Mouse (Mus musculus) liver, embryonic 13.5 days (tissue): ENCODE results near the gene Hpse. TPM values are rescaled to one million over a fixed set of nuclear protein-coding genes. Genes with fewer than 3 reads are reported as not detected.

ENCODE experiments used
- ATAC-seq: fragments of 200-750 bp; cut with Nextera tagmentation; 2 replicates; pipeline ENCODE4 v1.8.0; 2017; ENCODE audit warnings: low read depth, mild to moderate bottlenecking, moderate number of reproducible peaks, moderate library complexity
- DNase-seq: peaks from one replicate; pipeline ENCODE4 v3.0.0; 2022
- H3K27ac ChIP-seq: fragments of 300-500 bp; sonication (generic); 2 replicates; pipeline ENCODE4 v1.5.1; 2015; ENCODE audit warnings: moderate library complexity, mild to moderate bottlenecking, inconsistent platforms
- H3K27me3 ChIP-seq: fragments of 300-500 bp; sonication (generic); 2 replicates; pipeline ENCODE4 v1.6.1; 2015; ENCODE audit warnings: mild to moderate bottlenecking, inconsistent platforms
- H3K36me3 ChIP-seq: fragments of 300-500 bp; sonication (generic); 2 replicates; pipeline ENCODE4 v1.6.1; 2015; ENCODE audit warnings: mild to moderate bottlenecking, inconsistent platforms
- H3K4me1 ChIP-seq: fragments of 300-500 bp; sonication (generic); replicated peaks from 2 replicates; pipeline ENCODE4 v1.6.1; 2015; ENCODE audit warnings: inconsistent platforms
- H3K4me2 ChIP-seq: fragments of 300-500 bp; sonication (generic); 2 replicates; pipeline ENCODE4 v1.6.1; 2015; ENCODE audit warnings: inconsistent platforms, mild to moderate bottlenecking, moderate library complexity
- H3K4me3 ChIP-seq: fragments of 300-500 bp; sonication (generic); replicated peaks from 2 replicates; pipeline ENCODE4 v1.5.1; 2015; ENCODE audit warnings: mild to moderate bottlenecking, inconsistent platforms
- H3K9ac ChIP-seq: fragments of 300-500 bp; sonication (generic); 2 replicates; pipeline ENCODE4 v1.6.1; 2015; ENCODE audit warnings: mild to moderate bottlenecking, inconsistent platforms
- H3K9me3 ChIP-seq: fragments of 300-500 bp; sonication (generic); replicated peaks from 2 replicates; pipeline ENCODE4 v1.6.1; 2016; ENCODE audit warnings: inconsistent platforms
- WGBS: fragments of 180-500 bp; shearing (Covaris S2); methylation state at CpG from one replicate; pipeline ENCODE4 v1.1.7; 2015; ENCODE audit not compliant: insufficient replicate concordance; 5-methylcytosine and 5-hydroxymethylcytosine counted together
- polyA plus RNA-seq: library from polyadenylated mRNA; unstranded; fragments of >200 nt; fragmentation: Nextera tagmentation; extraction: Ambion mirVana; gene quantifications from 2 replicates; pipeline ENCODE4 v1.2.1, GENCODE M21; 2015

Hpse gene
- 1.9 and 2.0 TPM in 2 replicates for polyA plus RNA-seq

DNA sequence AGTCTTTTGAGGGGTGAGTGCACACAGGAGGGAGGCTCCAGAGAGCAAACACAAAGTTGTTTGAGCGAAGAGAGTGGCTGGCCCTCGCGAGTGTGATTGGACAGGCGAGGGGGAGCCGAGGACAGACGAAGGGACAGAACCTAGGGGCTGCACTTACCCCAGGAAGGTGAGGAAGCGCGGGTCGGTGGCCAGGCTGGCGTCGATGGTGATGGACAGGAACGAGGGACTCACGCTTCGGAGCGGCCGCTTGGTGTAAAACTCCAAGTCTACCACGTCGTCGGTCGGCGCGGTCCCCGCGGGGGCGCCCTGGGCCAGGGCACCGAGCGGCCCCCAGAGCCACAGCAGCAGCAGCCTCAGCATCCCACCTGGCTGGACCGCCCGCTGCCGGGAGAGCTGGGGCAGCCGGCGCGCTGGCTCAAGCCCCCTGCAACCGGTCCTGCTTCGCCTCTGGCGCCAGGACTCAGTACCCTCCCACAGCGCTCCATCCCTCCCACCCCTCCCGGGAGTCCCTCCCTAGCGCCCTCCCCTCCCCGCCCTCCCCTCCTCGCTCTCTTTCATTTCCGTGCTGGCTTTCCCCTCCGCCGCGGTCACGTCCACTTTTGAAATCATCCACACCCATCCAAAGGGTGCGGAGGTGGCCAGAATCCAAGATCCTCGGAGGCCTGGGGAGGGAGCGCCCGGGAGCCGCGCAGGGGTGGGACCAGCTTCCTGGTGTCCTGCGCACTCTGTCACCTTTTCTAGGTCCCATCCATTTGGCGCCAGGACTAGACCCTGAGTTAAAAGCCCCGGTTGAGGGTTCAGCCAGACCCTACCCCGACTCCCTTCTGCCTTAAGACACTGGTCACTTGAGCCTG lies at the start of gene Hpse:
TSS of gene Hpse (minus strand) at position 482 of the 854 bp plus-strand sequence.
- no peak for DNase-seq
- peak; percentile 48 for ATAC-seq
- 2% methylated on average over 44 of the region's 56 CpGs for WGBS

DNA sequence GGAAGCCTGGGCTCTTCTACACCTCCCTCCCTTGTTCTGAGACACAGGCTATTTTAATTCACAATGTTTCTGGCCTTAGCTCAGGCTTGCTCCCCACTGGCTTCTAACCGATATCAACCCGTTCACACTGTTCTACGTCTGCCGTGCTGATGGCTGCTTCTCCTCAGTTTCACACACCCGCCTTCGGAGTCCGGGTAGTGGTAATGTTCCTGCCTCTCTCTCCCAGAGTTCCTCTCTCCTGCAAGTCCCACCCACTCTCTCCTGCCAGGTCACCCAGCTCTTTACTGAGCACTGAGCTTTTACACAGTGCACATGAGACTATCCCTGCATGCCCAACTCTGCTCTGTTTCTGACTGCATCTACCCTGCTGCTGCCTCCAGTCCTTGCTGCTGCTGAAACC lies 46.5 kb upstream of the Hpse start:
- H3K4me2 ChIP-seq, result no peak overlapping the region
- H3K9me3 ChIP-seq, result no peaks in the 10 kb centered on the region
- no peak overlapping the region for H3K4me3 ChIP-seq
- WGBS, result 84% methylated on average over 7 of the region's 7 CpGs
- H3K27me3 ChIP-seq, result no peaks in the 10 kb centered on the region
- H3K9ac ChIP-seq, result no peak overlapping the region
- H3K27ac ChIP-seq, result no peak overlapping the region
- peaks cover 94% of the 10 kb centered on the region for H3K36me3 ChIP-seq
- DNase-seq, result no peak
- no peak for ATAC-seq
- H3K4me1 ChIP-seq, result no peaks in the 10 kb centered on the region

More for the DNA sequence above, at the start of gene Hpse:
- Histone ChIP-seq H3K4me1 (peaks cover 4% of the 10 kb centered on the region; the same call in 1 of the 2 replicates), H3K4me3 (peak within 1 kb of the TSS; percentile 56), H3K27ac (no peak within 1 kb of the TSS), H3K9me3 (no peaks in the 10 kb centered on the region), H3K27me3 (peaks cover 33% of the 10 kb centered on the region), H3K36me3 (no peaks in the 10 kb centered on the region), H3K4me2 (peak within 1 kb of the TSS; percentile 75), H3K9ac (peak within 1 kb of the TSS; percentile 15; the same call in 1 of the 2 replicates)

DNA sequence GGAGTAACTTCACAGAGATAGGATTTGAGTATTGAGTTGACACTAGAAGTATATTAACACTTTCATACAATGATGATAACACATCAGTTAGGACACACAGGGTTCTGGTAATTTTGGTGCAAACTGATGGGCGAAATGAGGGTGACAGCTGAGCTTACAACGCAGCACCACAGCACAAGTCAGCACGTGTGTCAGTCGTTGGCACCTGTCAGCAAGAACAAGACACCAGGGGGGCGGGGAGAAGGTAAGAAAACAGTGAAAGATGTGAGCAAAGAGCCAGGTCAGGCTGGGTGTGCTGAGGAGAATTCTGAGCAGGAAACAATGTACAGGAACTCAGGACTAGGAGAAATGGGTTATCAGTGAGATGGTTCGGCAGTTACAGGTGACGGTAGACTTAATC lies 42.2 kb upstream of the Hpse start:
- peaks cover 64% of the 10 kb centered on the region for H3K36me3 ChIP-seq

DNA sequence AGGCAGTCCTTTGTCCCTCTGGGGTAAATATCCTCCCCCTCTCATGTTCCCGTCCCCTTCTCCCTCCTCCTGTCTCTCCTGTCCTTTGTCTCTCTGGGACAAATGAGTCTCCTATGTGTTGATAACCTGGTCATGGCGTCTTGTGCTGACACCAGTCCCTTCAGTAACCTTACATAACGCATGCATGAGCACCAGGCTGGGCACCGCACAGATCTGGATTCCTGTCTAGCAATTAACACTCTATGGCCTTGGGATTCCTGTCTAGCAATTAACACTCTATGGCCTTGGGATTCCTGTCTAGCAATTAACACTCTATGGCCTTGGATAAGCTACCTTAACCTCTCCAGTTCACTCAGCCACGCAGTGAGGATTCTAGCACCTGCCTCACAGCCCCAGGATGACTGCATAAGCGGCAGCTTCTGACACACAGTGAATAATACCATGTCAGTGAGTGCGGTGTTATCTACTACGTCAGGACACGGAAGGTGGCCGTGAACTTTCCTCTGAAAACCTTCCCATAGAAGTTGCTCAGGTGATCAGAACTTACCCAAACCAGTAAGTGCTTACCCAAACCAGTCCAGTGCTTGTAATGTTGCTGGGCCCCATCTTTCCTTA lies 40.6 kb upstream of the Hpse start:
- Histone ChIP-seq H3K9me3 (no peaks in the 10 kb centered on the region), H3K27ac (no peak overlapping the region), H3K4me1 (no peaks in the 10 kb centered on the region), H3K4me2 (no peak overlapping the region), H3K9ac (no peak overlapping the region), H3K27me3 (no peaks in the 10 kb centered on the region), H3K36me3 (peaks cover 48% of the 10 kb centered on the region), H3K4me3 (no peak overlapping the region)
- ATAC-seq, result no peak
- WGBS, result 80% methylated on average over 10 of the region's 10 CpGs
- no peak for DNase-seq

More for the DNA sequence above, 42.2 kb upstream of the Hpse start:
- DNase-seq (no peak), ATAC-seq (no peak)
- Histone ChIP-seq H3K9ac (no peak overlapping the region), H3K4me2 (no peak overlapping the region), H3K27ac (no peak overlapping the region), H3K4me1 (no peaks in the 10 kb centered on the region), H3K9me3 (no peaks in the 10 kb centered on the region), H3K27me3 (no peaks in the 10 kb centered on the region), H3K4me3 (no peak overlapping the region)
- WGBS, result 90% methylated on average over 7 of the region's 7 CpGs

DNA sequence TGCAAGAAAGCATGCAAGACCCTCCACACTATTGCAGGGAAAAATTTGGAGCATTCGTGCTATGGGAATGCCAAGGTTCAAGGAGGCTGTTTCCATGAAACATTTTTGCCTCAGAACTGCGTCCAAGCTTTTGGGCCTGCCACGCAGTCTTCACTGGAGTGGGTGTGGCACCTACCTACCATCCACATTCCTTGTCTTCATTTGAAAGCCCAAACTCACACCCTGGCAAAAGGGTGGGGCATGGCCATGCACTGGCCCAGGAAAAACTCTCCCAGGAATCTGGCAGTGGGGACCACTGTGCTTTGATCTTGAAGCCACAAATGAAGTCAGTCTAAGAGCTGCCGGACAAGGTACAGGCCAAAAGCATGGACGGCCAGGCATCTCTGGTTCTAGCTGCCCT lies 38.6 kb upstream of the Hpse start:
- H3K4me1 ChIP-seq, result no peaks in the 10 kb centered on the region
- H3K9me3 ChIP-seq, result no peaks in the 10 kb centered on the region
- WGBS, result 86% methylated on average over 5 of the region's 5 CpGs
- H3K9ac ChIP-seq, result no peak overlapping the region
- H3K27ac ChIP-seq, result no peak overlapping the region
- ATAC-seq (no peak), DNase-seq (no peak)
- H3K4me2 ChIP-seq, result no peak overlapping the region
- H3K4me3 ChIP-seq, result no peak overlapping the region
- no peaks in the 10 kb centered on the region for H3K27me3 ChIP-seq
- peaks cover 28% of the 10 kb centered on the region for H3K36me3 ChIP-seq

DNA sequence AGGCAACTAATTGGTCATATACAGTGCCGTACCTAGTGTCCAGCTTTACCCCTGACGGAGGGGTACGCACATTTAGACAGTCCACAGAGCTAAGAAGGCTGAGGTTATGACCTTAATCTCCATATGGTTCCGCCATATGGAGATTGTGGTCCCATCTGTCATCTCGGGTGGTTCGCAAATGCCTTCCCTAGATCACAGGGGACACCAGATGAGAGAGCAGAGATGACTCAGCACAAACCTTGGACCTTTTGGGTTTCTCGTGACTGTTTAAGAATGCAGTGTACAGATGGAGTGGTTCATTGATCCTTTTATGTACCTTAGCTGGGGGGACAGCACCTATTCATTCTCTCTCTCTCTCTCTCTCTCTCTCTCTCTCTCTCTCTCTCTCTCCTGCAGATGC lies 33.9 kb upstream of the Hpse start:
- Histone ChIP-seq H3K4me3 (no peak overlapping the region), H3K9me3 (no peaks in the 10 kb centered on the region), H3K36me3 (no peaks in the 10 kb centered on the region), H3K4me1 (no peaks in the 10 kb centered on the region), H3K4me2 (no peak overlapping the region), H3K9ac (no peak overlapping the region), H3K27me3 (0 out of 2 replicates have a peak, but pooled peaks cover 2% of the 10 kb centered on the region), H3K27ac (no peak overlapping the region)
- no peak for ATAC-seq
- no peak for DNase-seq
- 38% methylated on average over 7 of the region's 7 CpGs for WGBS

DNA sequence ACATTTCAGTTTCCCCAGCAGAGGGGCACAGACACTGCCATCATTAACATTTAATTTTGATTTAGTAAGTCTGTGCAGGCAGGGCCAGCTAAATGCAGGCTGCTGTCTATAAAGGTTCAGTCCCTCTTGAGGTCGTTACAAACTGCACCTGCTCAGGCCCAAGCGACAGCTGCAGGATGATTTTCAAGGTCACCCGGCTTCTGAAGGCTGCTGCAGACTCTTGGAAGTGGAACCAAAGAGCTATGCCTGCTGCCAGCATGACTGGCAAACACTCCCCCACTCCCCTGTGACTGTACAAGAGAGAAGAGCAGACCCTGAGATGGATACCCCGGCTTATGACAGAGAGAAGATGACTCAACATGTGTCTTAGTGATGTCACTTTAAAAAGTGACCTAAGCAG lies 32.1 kb upstream of the Hpse start:
- Histone ChIP-seq H3K27ac (no peak overlapping the region), H3K4me1 (no peaks in the 10 kb centered on the region), H3K4me3 (no peak overlapping the region), H3K9ac (no peak overlapping the region), H3K4me2 (no peak overlapping the region), H3K9me3 (no peaks in the 10 kb centered on the region), H3K36me3 (no peaks in the 10 kb centered on the region), H3K27me3 (0 out of 2 replicates have a peak, but pooled peaks cover 2% of the 10 kb centered on the region)
- ATAC-seq (no peak), DNase-seq (no peak)
- WGBS, result 56% methylated on average over 4 of the region's 4 CpGs

DNA sequence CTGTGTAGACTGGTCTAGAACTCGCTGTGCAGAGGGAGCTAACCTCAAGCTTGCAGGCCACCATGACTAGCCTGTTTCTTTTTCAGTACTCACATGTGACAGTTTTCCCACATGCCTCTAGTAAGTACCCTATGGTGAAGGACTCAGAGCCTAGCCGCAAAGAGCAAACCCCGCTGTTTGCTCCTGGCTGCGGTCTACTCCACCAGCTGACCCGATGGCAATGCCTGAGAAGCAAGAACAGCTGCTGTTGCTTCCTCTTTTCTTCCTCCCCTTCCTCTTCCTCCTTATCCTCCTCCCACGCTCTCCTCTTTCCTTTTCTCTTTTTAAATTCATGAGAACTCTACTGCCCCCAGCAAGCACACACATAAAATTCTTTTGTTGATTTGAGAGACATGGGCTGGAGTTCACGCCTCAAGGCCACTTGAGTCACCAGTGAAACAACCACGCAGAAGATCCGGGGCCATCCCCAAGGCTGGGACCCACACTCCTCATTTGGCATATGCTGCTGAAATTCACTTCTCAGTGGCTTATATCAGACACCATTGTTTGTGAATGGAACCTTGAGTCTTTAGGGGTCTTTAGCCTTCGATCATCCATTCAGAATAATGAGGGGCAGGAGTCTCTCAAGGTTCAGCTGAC lies 31.2 kb upstream of the Hpse start:
- 36% methylated on average over 10 of the region's 10 CpGs for WGBS
- no peaks in the 10 kb centered on the region for H3K9me3 ChIP-seq
- no peak for DNase-seq
- H3K27me3 ChIP-seq, result 0 out of 2 replicates have a peak, but pooled peaks cover 2% of the 10 kb centered on the region
- no peaks in the 10 kb centered on the region for H3K36me3 ChIP-seq
- no peak overlapping the region for H3K4me3 ChIP-seq
- no peak overlapping the region for H3K4me2 ChIP-seq
- no peaks in the 10 kb centered on the region for H3K4me1 ChIP-seq
- H3K9ac ChIP-seq, result no peak overlapping the region
- ATAC-seq, result peak; percentile 15; the same call in 1 of the 2 replicates
- no peak overlapping the region for H3K27ac ChIP-seq

DNA sequence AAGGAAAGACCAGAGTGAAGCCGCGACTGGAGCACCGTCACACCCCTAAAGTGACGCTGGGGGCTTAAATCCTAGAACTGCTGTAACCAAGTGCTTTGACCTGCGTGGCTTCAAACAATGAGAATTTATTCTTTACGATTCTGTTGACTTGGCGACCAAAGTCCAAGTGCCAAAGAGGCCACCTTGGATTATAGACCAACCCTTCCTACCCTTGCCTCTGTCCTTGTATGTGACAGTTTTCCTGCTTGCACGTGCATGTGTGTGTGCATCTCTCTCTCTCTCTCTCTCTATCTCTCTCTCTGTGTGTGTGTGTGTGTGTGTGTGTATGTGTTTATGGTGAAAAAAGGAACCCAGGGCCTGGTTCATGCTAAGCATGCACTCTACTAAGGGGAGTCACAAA lies 19.3 kb upstream of the Hpse start:
- no peaks in the 10 kb centered on the region; the same call in 1 of the 2 replicates for H3K9me3 ChIP-seq
- H3K4me2 ChIP-seq, result no peak overlapping the region
- no peaks in the 10 kb centered on the region for H3K27me3 ChIP-seq
- no peaks in the 10 kb centered on the region for H3K36me3 ChIP-seq
- peaks cover 11% of the 10 kb centered on the region for H3K4me1 ChIP-seq
- H3K9ac ChIP-seq, result no peak overlapping the region
- DNase-seq (no peak), ATAC-seq (no peak)
- H3K27ac ChIP-seq, result no peak overlapping the region
- 76% methylated on average over 8 of the region's 8 CpGs for WGBS
- H3K4me3 ChIP-seq, result no peak overlapping the region

DNA sequence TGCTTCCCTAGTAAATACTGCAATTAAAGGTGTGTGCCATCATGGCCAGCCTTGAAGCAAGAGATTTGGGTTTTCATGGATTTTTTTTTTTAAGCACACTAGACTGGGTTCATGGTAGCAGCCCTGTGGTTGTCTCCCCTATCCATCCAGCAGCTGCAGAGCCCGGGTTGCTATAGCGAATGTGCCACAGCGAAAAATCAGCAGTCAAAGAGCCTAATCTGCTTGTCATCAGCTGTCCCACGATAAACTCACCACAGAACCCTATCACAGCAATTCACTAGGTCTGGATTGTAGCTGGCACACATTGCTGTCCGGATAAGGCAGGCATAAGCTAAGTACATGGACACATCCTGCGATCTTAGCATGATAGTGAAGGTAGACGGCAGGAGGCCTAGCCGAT lies 17.4 kb upstream of the Hpse start:
- WGBS, result 39% methylated on average over 8 of the region's 8 CpGs
- no peak for ATAC-seq
- Histone ChIP-seq H3K9ac (no peak overlapping the region), H3K9me3 (no peaks in the 10 kb centered on the region; the same call in 1 of the 2 replicates), H3K36me3 (no peaks in the 10 kb centered on the region), H3K27ac (no peak overlapping the region), H3K4me2 (no peak overlapping the region), H3K27me3 (no peaks in the 10 kb centered on the region), H3K4me1 (peaks cover 11% of the 10 kb centered on the region), H3K4me3 (no peak overlapping the region)
- no peak for DNase-seq

DNA sequence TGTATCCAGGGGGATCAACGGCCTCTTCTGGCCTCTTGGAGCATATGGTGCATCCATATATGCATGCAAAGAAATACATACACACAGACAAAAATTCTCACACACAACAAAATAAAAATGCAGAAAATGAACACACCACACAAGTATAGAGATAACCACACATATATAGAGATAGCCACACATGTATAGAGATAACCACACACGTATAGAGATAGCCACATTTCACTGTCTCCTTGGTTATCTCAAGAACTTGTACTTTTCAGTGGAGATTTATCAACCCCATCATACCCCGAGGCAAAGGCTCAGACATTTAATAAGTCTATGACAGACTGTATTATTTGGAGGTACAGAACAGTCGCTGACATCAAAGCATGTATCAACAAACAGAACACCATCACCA lies 15.0 kb upstream of the Hpse start:
- 38% methylated on average over 4 of the region's 4 CpGs for WGBS
- peak; percentile 70 for ATAC-seq

More for the DNA sequence above, 15.0 kb upstream of the Hpse start:
- Histone ChIP-seq H3K9ac (no peak overlapping the region), H3K27ac (no peak overlapping the region), H3K4me2 (no peak overlapping the region), H3K9me3 (no peaks in the 10 kb centered on the region), H3K4me3 (no peak overlapping the region), H3K27me3 (no peaks in the 10 kb centered on the region), H3K36me3 (no peaks in the 10 kb centered on the region), H3K4me1 (peaks cover 11% of the 10 kb centered on the region)
- no peak for DNase-seq
